ENCODE assay signal across 31 mouse cellular contexts in genomic region chr13:49237617-49238016, GRCm38 (mm10).
"Had no signal": no experiment of that assay in that cellular context is flagged by ENCODE, and none has a peak within 500 bp of the region (broad histone marks: within the 10 kb centered on the region; RNA-seq: fewer than 3 reads in every experiment).

No protein-coding gene starts in this region.

- H3K9ac ChIP-seq: limb, embryonic 12.5 days; limb, embryonic 13.5 days; limb, embryonic 15.5 days; liver, embryonic 12.5 days; liver, embryonic 13.5 days; liver, embryonic 14.5 days; liver, embryonic 15.5 days; liver, postnatal 0 days; lung, embryonic 14.5 days; lung, embryonic 15.5 days; midbrain, embryonic 12.5 days; midbrain, embryonic 13.5 days; midbrain, embryonic 15.5 days; neural tube, embryonic 12.5 days had no signal

- ATAC-seq: liver, embryonic 12.5 days; liver, postnatal 0 days; lung, postnatal 0 days; midbrain, embryonic 13.5 days; midbrain, embryonic 15.5 days; midbrain, embryonic 16.5 days had no signal

- H3K9me3 ChIP-seq: limb, embryonic 10.5 days; limb, embryonic 13.5 days; limb, embryonic 15.5 days; liver, embryonic 12.5 days; liver, embryonic 13.5 days; liver, embryonic 15.5 days; lung, embryonic 15.5 days; midbrain, embryonic 10.5 days; midbrain, embryonic 12.5 days; midbrain, embryonic 13.5 days; midbrain, embryonic 15.5 days; neural tube, embryonic 12.5 days had no signal

- H3K36me3 ChIP-seq: limb, embryonic 10.5 days; limb, embryonic 12.5 days; limb, embryonic 13.5 days; limb, embryonic 15.5 days; liver, embryonic 13.5 days; liver, embryonic 15.5 days; lung, embryonic 15.5 days; midbrain, embryonic 10.5 days; midbrain, embryonic 12.5 days; midbrain, embryonic 13.5 days; midbrain, embryonic 15.5 days; neural tube, embryonic 12.5 days had no signal

- H3K4me2 ChIP-seq: limb, embryonic 12.5 days; limb, embryonic 13.5 days; limb, embryonic 15.5 days; liver, embryonic 11.5 days; liver, embryonic 12.5 days; liver, embryonic 13.5 days; liver, embryonic 15.5 days; lung, embryonic 14.5 days; lung, embryonic 15.5 days; midbrain, embryonic 11.5 days; midbrain, embryonic 12.5 days; midbrain, embryonic 13.5 days; midbrain, embryonic 15.5 days; neural tube, embryonic 12.5 days had no signal

- H3K27me3 ChIP-seq: limb, embryonic 13.5 days; limb, embryonic 15.5 days; liver, embryonic 12.5 days; liver, embryonic 13.5 days; liver, embryonic 15.5 days; lung, embryonic 15.5 days; megakaryocyte, embryonic 14.5 days; midbrain, embryonic 13.5 days; midbrain, embryonic 15.5 days; neural tube, embryonic 12.5 days had no signal

- H3K4me3 ChIP-seq: limb, embryonic 10.5 days; limb, embryonic 12.5 days; limb, embryonic 13.5 days; limb, embryonic 15.5 days; liver, embryonic 12.5 days; liver, embryonic 13.5 days; liver, embryonic 15.5 days; lung, embryonic 15.5 days; midbrain, embryonic 10.5 days; midbrain, embryonic 12.5 days; midbrain, embryonic 13.5 days; midbrain, embryonic 15.5 days; neural tube, embryonic 12.5 days had no signal

- DNase-seq: left cerebral cortex, postnatal 4 days; liver; liver, embryonic 13.5 days; liver, postnatal 0 days; lung, adult 18-20 months; lung, adult 2 months; lung, embryonic 14.5 days; lung, postnatal 10 days; lung, postnatal 14 days; lung, postnatal 36 days; lung, postnatal 4 days; midbrain, embryonic 14.5 days had no signal

- H3K27ac ChIP-seq: limb, embryonic 10.5 days; limb, embryonic 12.5 days; limb, embryonic 13.5 days; limb, embryonic 15.5 days; liver, embryonic 12.5 days; liver, embryonic 13.5 days; liver, embryonic 14.5 days; liver, embryonic 15.5 days; lung, embryonic 15.5 days; macrophage; midbrain, embryonic 10.5 days; midbrain, embryonic 12.5 days; midbrain, embryonic 13.5 days; midbrain, embryonic 15.5 days; neural tube, embryonic 12.5 days had no signal

- H3K4me1 ChIP-seq: limb, embryonic 10.5 days; limb, embryonic 12.5 days; limb, embryonic 13.5 days; lung, embryonic 15.5 days; midbrain, embryonic 10.5 days; midbrain, embryonic 12.5 days; midbrain, embryonic 13.5 days; midbrain, embryonic 15.5 days; neural tube, embryonic 12.5 days had no signal
